ENCODE assay signal across 15 mouse cellular contexts in genomic region chr1:128309043-128309442, GRCm38 (mm10). TPM values are rescaled to one million over a fixed set of nuclear protein-coding genes. Genes with fewer than 3 reads are reported as not detected.
DNase-seq lines count a peak whose midpoint lies in the region; ATAC-seq and TF ChIP-seq lines count a peak whose summit lies in the region.
"Had no signal": no experiment of that assay in that cellular context is flagged by ENCODE, and none has a peak within 500 bp of the region (broad histone marks: within the 10 kb centered on the region; RNA-seq: fewer than 3 reads in every experiment).

No protein-coding gene starts in this region.

- H3K27me3 ChIP-seq in hindbrain, embryonic 11.5 days (ENCODE audit: control insufficient read depth, insufficient read depth, low read length) = no peaks in the 10 kb centered on the region
- no peaks in the 10 kb centered on the region for H3K27me3 ChIP-seq in hindbrain, embryonic 12.5 days
- no peaks in the 10 kb centered on the region for H3K27me3 ChIP-seq in liver, embryonic 14.5 days (ENCODE audit: control insufficient read depth, insufficient read depth, low read length)
- no peaks in the 10 kb centered on the region for H3K27me3 ChIP-seq in liver, embryonic 11.5 days (replicated peaks; ENCODE audit: control insufficient read depth, insufficient read depth, low read length)
- H3K27me3 ChIP-seq in MEL (ENCODE audit: control insufficient read depth in 1 of 2, insufficient read depth in 2 of 2, low read length in 2 of 2) = no peaks in the 10 kb centered on the region
- H3K27me3 ChIP-seq: embryonic facial prominence, embryonic 13.5 days; neural tube, embryonic 12.5 days had no signal

- H3K27ac ChIP-seq in hindbrain, embryonic 11.5 days (ENCODE audit: low read depth, low read length) = no peak overlapping the region
- H3K27ac ChIP-seq in hindbrain, embryonic 12.5 days = no peak overlapping the region
- no peak overlapping the region for H3K27ac ChIP-seq in liver, embryonic 14.5 days
- no peak overlapping the region for H3K27ac ChIP-seq in liver, embryonic 11.5 days (ENCODE audit: low read depth, low read length)
- H3K27ac ChIP-seq in MEL (ENCODE audit: control insufficient read depth, low read depth, low read length) = no peak overlapping the region
- H3K27ac ChIP-seq: embryonic facial prominence, embryonic 13.5 days; forebrain, embryonic 10.5 days; neural tube, embryonic 12.5 days had no signal

- no peaks in the 10 kb centered on the region for H3K4me1 ChIP-seq in hindbrain, embryonic 11.5 days (replicated peaks; ENCODE audit: control insufficient read depth, insufficient read depth, low read length)
- H3K4me1 ChIP-seq in hindbrain, embryonic 12.5 days = no peaks in the 10 kb centered on the region
- H3K4me1 ChIP-seq in liver, embryonic 14.5 days (replicated peaks; ENCODE audit: control insufficient read depth in 2 of 2, insufficient read depth in 2 of 2, low read length in 1 of 2) = no peaks in the 10 kb centered on the region
- H3K4me1 ChIP-seq in liver, embryonic 11.5 days (replicated peaks; ENCODE audit: control insufficient read depth, insufficient read depth, low read length) = no peaks in the 10 kb centered on the region
- H3K4me1 ChIP-seq in MEL (ENCODE audit: control insufficient read depth in 1 of 2, insufficient read depth in 2 of 2, low read length in 2 of 2) = no peaks in the 10 kb centered on the region
- H3K4me1 ChIP-seq: embryonic facial prominence, embryonic 13.5 days; forebrain, embryonic 10.5 days; neural tube, embryonic 12.5 days had no signal

- no peak overlapping the region for H3K4me3 ChIP-seq in hindbrain, embryonic 11.5 days (ENCODE audit: low read depth, low read length)
- H3K4me3 ChIP-seq in hindbrain, embryonic 12.5 days = no peak overlapping the region
- H3K4me3 ChIP-seq in liver, embryonic 14.5 days (ENCODE audit: insufficient read depth in 1 of 2, low read depth in 2 of 2, low read length in 2 of 2) = no peak overlapping the region
- H3K4me3 ChIP-seq in liver, embryonic 11.5 days (ENCODE audit: low read depth, low read length) = no peak overlapping the region
- no peak overlapping the region for H3K4me3 ChIP-seq in MEL (ENCODE audit: control insufficient read depth in 1 of 2, insufficient read depth in 1 of 2, low read depth in 2 of 2, low read length in 2 of 2)
- H3K4me3 ChIP-seq: embryonic facial prominence, embryonic 13.5 days; forebrain, embryonic 10.5 days; neural tube, embryonic 12.5 days had no signal

- H3K9me3 ChIP-seq in hindbrain, embryonic 11.5 days (ENCODE audit: control insufficient read depth, low read length) = no peaks in the 10 kb centered on the region
- H3K9me3 ChIP-seq in hindbrain, embryonic 12.5 days (replicated peaks) = no peaks in the 10 kb centered on the region
- no peaks in the 10 kb centered on the region for H3K9me3 ChIP-seq in liver, embryonic 14.5 days (ENCODE audit: control insufficient read depth, low read length)
- H3K9me3 ChIP-seq in liver, embryonic 11.5 days (ENCODE audit: control insufficient read depth, low read length) = no peaks in the 10 kb centered on the region
- H3K9me3 ChIP-seq in MEL (replicated peaks; ENCODE audit: insufficient read depth, low read length) = no peaks in the 10 kb centered on the region
- H3K9me3 ChIP-seq: embryonic facial prominence, embryonic 13.5 days; forebrain, embryonic 10.5 days; neural tube, embryonic 12.5 days had no signal

- no peak for TF ChIP-seq EP300 in liver, embryonic 14.5 days (IDR thresholded peaks at IDR 0.05; ENCODE audit: low read depth)
- no peak for TF ChIP-seq EP300 in MEL (IDR thresholded peaks at IDR 0.05; ENCODE audit: low read depth in 1 of 2, low read length in 2 of 2)

- peak; percentile 26; the same call in 1 of the 2 replicates for TF ChIP-seq CTCF in liver, embryonic 14.5 days (IDR thresholded peaks at IDR 0.05; ENCODE audit: low read depth)
- TF ChIP-seq CTCF in MEL (IDR thresholded peaks at IDR 0.05 in 2 of 3, conservative IDR thresholded peaks at IDR 0.05 in 1 of 3; ENCODE audit: control insufficient read depth in 1 of 3, insufficient read depth in 1 of 3, low read depth in 2 of 3, low read length in 3 of 3, poor library complexity in 1 of 3, severe bottlenecking in 1 of 3) = peak; percentile 31 to 45 (median 40); a peak in 4 of 6 replicates

- 80% methylated on average over 3 of the region's 3 CpGs for WGBS in hindbrain, embryonic 11.5 days
- 77% methylated on average over 3 of the region's 3 CpGs for WGBS in hindbrain, embryonic 12.5 days
- WGBS in liver, embryonic 14.5 days (ENCODE audit: insufficient replicate concordance) = 59% methylated on average over 3 of the region's 3 CpGs
- 75% methylated on average over 3 of the region's 3 CpGs for WGBS in liver, embryonic 11.5 days

- no peaks in the 10 kb centered on the region for H3K79me2 ChIP-seq in MEL (ENCODE audit: control insufficient read depth, insufficient read depth, low read length, poor library complexity)

- no peak overlapping the region for H3K4me2 ChIP-seq in hindbrain, embryonic 11.5 days (replicated peaks; ENCODE audit: low read depth, low read length)
- H3K4me2 ChIP-seq in hindbrain, embryonic 12.5 days (replicated peaks) = no peak overlapping the region
- H3K4me2 ChIP-seq in liver, embryonic 14.5 days (ENCODE audit: low read depth) = no peak overlapping the region
- H3K4me2 ChIP-seq in liver, embryonic 11.5 days = no peak overlapping the region
- H3K4me2 ChIP-seq: embryonic facial prominence, embryonic 13.5 days; neural tube, embryonic 12.5 days had no signal

- no peak for ATAC-seq in hindbrain, embryonic 11.5 days (ENCODE audit: low FRiP score)
- no peak for ATAC-seq in hindbrain, embryonic 12.5 days (ENCODE audit: low FRiP score)
- ATAC-seq in liver, embryonic 14.5 days (ENCODE audit: insufficient read depth) = no peak
- no peak for ATAC-seq in liver, embryonic 11.5 days (replicated peaks; ENCODE audit: low FRiP score)
- ATAC-seq: inflammation-experienced regulatory T-cells, adult 6 months had no signal

- TF ChIP-seq POLR2A in MEL (IDR thresholded peaks at IDR 0.05; ENCODE audit: control insufficient read depth in 1 of 2, insufficient read depth in 1 of 2, low read depth in 1 of 2, low read length in 2 of 2, poor library complexity in 1 of 2) = no peak

- H3K36me3 ChIP-seq in hindbrain, embryonic 11.5 days (ENCODE audit: control insufficient read depth, insufficient read depth, low read length) = no peaks in the 10 kb centered on the region
- no peaks in the 10 kb centered on the region for H3K36me3 ChIP-seq in hindbrain, embryonic 12.5 days
- H3K36me3 ChIP-seq in liver, embryonic 14.5 days (replicated peaks; ENCODE audit: control insufficient read depth, insufficient read depth, low read depth) = no peaks in the 10 kb centered on the region
- no peaks in the 10 kb centered on the region for H3K36me3 ChIP-seq in liver, embryonic 11.5 days (ENCODE audit: control insufficient read depth, insufficient read depth, low read length)
- H3K36me3 ChIP-seq in MEL (ENCODE audit: control insufficient read depth in 1 of 2, insufficient read depth in 2 of 2, low read length in 2 of 2) = 0 out of 4 replicates have a peak, but pooled peaks cover 0 to under 1% of the 10 kb centered on the region in 2 experiments
- H3K36me3 ChIP-seq: embryonic facial prominence, embryonic 13.5 days; neural tube, embryonic 12.5 days had no signal

- TF ChIP-seq RAD21 in MEL (IDR thresholded peaks at IDR 0.05; ENCODE audit: low read depth, low read length) = peak; percentile 38

- DNase-seq in hindbrain, embryonic 11.5 days (ENCODE audit: low spot score) = peak; percentile 16
- no peak for DNase-seq in liver, embryonic 14.5 days (ENCODE audit: low read depth in 3 of 3, low spot score in 3 of 3)
- no peak for DNase-seq in liver, embryonic 11.5 days (ENCODE audit: low spot score)
- DNase-seq in A20 (ENCODE audit: low read depth, low spot score) (peak; percentile 31), MEL (ENCODE audit: low read depth, low spot score) (no peak)
- DNase-seq in c-Kit-positive CD71-positive TER-119-positive erythroid progenitor cells, embryonic 14.5 days (ENCODE audit: low spot score) = no peak
- DNase-seq: cerebellum, adult 9-11 months; liver; lung, postnatal 10 days had no signal

- no peak overlapping the region for H3K9ac ChIP-seq in hindbrain, embryonic 11.5 days (ENCODE audit: low read depth, low read length)
- H3K9ac ChIP-seq in hindbrain, embryonic 12.5 days = no peak overlapping the region
- no peak overlapping the region for H3K9ac ChIP-seq in liver, embryonic 14.5 days (replicated peaks)
- H3K9ac ChIP-seq in liver, embryonic 11.5 days (ENCODE audit: low read depth, low read length) = no peak overlapping the region
- no peak overlapping the region for H3K9ac ChIP-seq in MEL (ENCODE audit: control insufficient read depth, low read depth, low read length, poor library complexity, severe bottlenecking)
- H3K9ac ChIP-seq: embryonic facial prominence, embryonic 13.5 days; neural tube, embryonic 12.5 days had no signal

TF ChIP-seq in MEL, 35 proteins besides CTCF, POLR2A, EP300 and RAD21 (continues in another document):
- TF ChIP-seq SMC3 (IDR thresholded peaks at IDR 0.05; ENCODE audit: low read depth, low read length) = peak; percentile 14; the same call in 1 of the 2 replicates
- no peak for TF ChIP-seq UBTF (IDR thresholded peaks at IDR 0.05; ENCODE audit: borderline replicate concordance, insufficient read depth, low read depth, low read length)
- no peak for TF ChIP-seq KAT2A (conservative IDR thresholded peaks at IDR 0.05; ENCODE audit: low read depth, low read length)
- TF ChIP-seq MXI1 (IDR thresholded peaks at IDR 0.05; ENCODE audit: low read depth, low read length) = no peak

RNA-seq across cellular contexts. Expression of gene Lct, which starts 19.1 kb away (rescaled TPM):
- polyA plus RNA-seq in hindbrain, embryonic 11.5 days (2014; fragmentation: Nextera tagmentation; extraction: Ambion mirVana) = 0.14 and 0.20 TPM in 2 replicates
- 0.27 and 0.37 TPM in 2 replicates for polyA plus RNA-seq in hindbrain, embryonic 12.5 days (2016; fragmentation: Nextera tagmentation; extraction: Ambion mirVana)
- polyA plus RNA-seq in liver, embryonic 14.5 days (2012; rRNA removed) = 0.02 and 0.03 TPM in 2 replicates
- not detected in 2 replicates for polyA plus RNA-seq in liver, embryonic 14.5 days (2014; fragmentation: Nextera tagmentation; extraction: Ambion mirVana)
- polyA plus RNA-seq in liver, embryonic 11.5 days (2014; fragmentation: Nextera tagmentation; extraction: Ambion mirVana) = 0.06 and 0.10 TPM in 2 replicates
- total RNA-seq in MEL (2012; rRNA removed) = under 0.01 TPM in 1 of 2 replicates, not detected in the other
- polyA plus RNA-seq in MEL (2012; ENCODE audit: insufficient read depth in 1 of 2, insufficient read length in 2 of 2, low read depth in 1 of 2, low replicate concordance in 2 of 2, missing spikeins in 1 of 2) = under 1 TPM in 1 of 2 experiments, not detected in 1; 0.06 TPM
- total RNA-seq: heart, postnatal 25 days had no signal

RNA-seq across cellular contexts. Expression of gene Mcm6, which starts 50.4 kb away (rescaled TPM):
- polyA plus RNA-seq in hindbrain, embryonic 11.5 days (2014; fragmentation: Nextera tagmentation; extraction: Ambion mirVana) = 257 and 285 TPM in 2 replicates
- polyA plus RNA-seq in hindbrain, embryonic 12.5 days (2016; fragmentation: Nextera tagmentation; extraction: Ambion mirVana) = 175 and 179 TPM in 2 replicates
- 77.5 and 110 TPM in 2 replicates for polyA plus RNA-seq in liver, embryonic 14.5 days (2012; rRNA removed)
- 231 and 251 TPM in 2 replicates for polyA plus RNA-seq in liver, embryonic 14.5 days (2014; fragmentation: Nextera tagmentation; extraction: Ambion mirVana)
- 384 and 445 TPM in 2 replicates for polyA plus RNA-seq in liver, embryonic 11.5 days (2014; fragmentation: Nextera tagmentation; extraction: Ambion mirVana)
- 202 and 218 TPM in 2 replicates for total RNA-seq in MEL (2012; rRNA removed)
- polyA plus RNA-seq in MEL (2012; ENCODE audit: insufficient read depth in 1 of 2, insufficient read length in 2 of 2, low read depth in 1 of 2, low replicate concordance in 2 of 2, missing spikeins in 1 of 2) = 100 to 1,000 TPM; 234 to 850 TPM

Comparison
In these comparisons a context has a peak if more than half of its experiments do, and no peak if none do; other contexts are left out.
1. DNase-seq: peak in hindbrain, embryonic 11.5 days (single experiment) and A20 (single experiment); none in liver, embryonic 14.5 days (0 of 3), liver, embryonic 11.5 days (single experiment), MEL (single experiment) and c-Kit-positive CD71-positive TER-119-positive erythroid progenitor cells, embryonic 14.5 days (single experiment).